Mouse (Mus musculus): Measurements from ENCODE around the gene A730071L15Rik.

GRCm38 (mm10) chr11:6159704-6160275 is 40.0 kb upstream of the A730071L15Rik start:
- TF ChIP-seq CTCF (IDR thresholded peaks at IDR 0.05; ENCODE audit: low read depth): no peak
- no peak for TF ChIP-seq EP300 (IDR thresholded peaks at IDR 0.05; ENCODE audit: low read depth)

Data from heart, postnatal 0 days (tissue).